Mouse (Mus musculus) gastrocnemius, postnatal 25 days (tissue): ENCODE measurements around the gene Gm3285. TPM values are rescaled to one million over a fixed set of nuclear protein-coding genes. Genes with fewer than 3 reads are reported as not detected.

Source experiments
- DNase-seq: peaks from one replicate; pipeline ENCODE4 v3.0.0; 2022
- total RNA-seq, 2 experiments: library from RNA; stranded (reverse); gene quantifications; 1 replicate in 1 of 2; 2 replicates in 1 of 2; pipeline ENCODE4 v1.2.3; 2021

Gm3285 gene
- total RNA-seq, 2 experiments from 2014 or later = not detected

DNA sequence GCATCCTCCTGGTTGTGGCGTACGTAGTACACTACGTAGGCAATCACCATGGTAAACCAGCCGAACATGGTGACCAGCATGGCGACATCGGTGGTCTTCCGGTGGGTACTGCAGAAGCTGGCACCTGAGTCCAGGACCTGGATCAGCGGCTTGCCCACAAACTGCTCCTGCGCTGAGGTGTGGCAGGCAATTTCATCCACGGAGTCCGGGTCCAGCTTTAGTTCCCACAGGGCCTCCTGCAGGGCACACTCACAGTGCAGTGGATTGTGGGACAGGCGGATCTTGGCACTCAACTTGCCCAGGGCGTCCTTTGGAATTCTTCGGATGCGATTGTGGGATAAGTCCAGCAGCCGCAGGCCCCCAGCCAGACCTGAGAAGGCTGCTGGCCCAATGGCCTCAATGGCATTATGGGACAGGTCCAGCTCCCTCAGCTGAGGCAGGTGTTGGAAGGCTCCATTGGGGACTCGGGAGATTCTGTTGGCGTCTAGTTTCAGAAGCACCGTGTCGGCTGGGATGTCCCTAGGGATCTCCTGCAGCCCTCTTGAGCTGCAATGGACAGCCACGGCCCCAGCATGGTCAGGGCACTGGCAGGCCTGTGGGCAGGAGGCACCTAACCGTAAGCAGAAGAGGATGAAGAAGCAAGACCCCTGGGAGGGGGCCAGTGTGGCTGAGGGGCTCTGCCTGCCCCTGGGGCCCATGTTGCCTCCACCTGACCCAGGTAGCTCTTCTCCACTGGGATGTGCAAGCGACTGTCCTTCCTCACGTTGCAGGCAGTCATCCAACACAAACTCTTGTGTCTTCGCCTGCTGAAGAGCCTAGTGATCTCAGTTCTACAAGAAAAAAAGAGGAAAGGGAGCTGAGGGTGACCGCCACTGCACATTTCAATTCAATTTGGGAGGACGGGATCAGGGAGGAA lies 39.4 kb downstream of the Gm3285 start:
- DNase-seq = no peak

- DNase-seq = no peak
Measured at GRCm38 (mm10) chr10:77901871-77902210, 40.1 kb downstream of the Gm3285 start.

- DNase-seq = peak; percentile 34
Measured at GRCm38 (mm10) chr10:77902211-77902893, 40.6 kb downstream of the Gm3285 start, which contains the start of gene Lrrc3. TSS of gene Lrrc3 (minus strand) at chr10:77902536.

DNA sequence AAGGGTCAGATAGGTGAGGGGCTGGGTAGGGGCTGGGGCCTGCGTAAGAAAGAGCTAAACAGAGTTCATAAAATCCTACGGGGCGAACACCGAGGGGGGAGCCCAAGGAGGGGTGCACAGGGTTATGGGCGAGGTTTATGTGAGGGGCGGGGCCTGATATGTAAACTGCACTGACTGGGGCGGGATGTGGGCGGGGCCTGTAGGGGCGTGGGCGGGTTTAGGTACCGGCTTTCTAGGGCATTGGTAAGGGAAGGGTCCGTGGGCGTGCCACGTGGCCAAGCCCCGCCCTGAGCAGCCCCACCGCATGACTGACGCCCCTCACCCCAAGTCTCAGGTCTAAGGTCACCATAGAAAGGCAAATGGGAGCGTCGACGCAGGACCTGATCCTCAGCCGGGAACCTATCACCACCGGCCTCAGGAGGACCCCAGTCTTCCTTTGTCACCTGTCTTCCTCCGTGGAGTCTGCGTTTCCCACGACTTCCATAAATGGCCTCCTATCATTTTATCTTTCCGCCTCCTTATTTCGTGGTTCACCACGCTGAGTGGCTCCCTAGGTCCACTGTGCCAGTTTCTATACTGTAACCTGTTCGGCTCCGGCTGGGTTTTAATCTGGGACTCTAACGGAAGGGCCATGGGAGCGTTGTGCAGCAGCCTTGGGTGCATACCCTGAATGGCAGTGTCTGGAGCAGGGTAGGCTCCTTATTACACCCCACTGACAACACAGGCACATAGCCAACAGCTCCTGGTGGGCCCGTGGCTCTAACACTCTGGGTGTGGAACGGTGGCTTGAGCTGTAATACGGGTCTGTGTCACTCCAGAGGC lies 41.3 kb downstream of the Gm3285 start:
- DNase-seq = no peak

Other genes with a start within 250 kb of the Gm3285 start
- 10 to 100 TPM; 81.7 to 84.9 TPM for gene Ube2g2, start 239.7 kb upstream of the Gm3285 start, total RNA-seq
- gene Tspear, start 175.4 kb upstream of the Gm3285 start, total RNA-seq = not detected
- not detected for gene Gm19402, start 171.2 kb upstream of the Gm3285 start, total RNA-seq
- not detected for gene Gm9508, start 164.7 kb upstream of the Gm3285 start, total RNA-seq
- gene Gm10272, start 155.3 kb upstream of the Gm3285 start, total RNA-seq = not detected
- gene Gm10024, start 150.5 kb upstream of the Gm3285 start, total RNA-seq = not detected
- gene Gm10142, start 146.2 kb upstream of the Gm3285 start, total RNA-seq = not detected
- not detected for gene Krtap12-1, start 141.4 kb upstream of the Gm3285 start, total RNA-seq
- gene Gm10100, start 135.5 kb upstream of the Gm3285 start, total RNA-seq = not detected
- gene Gm18596, start 119.3 kb upstream of the Gm3285 start, total RNA-seq = not detected
- not detected for gene Gm9736, start 110.6 kb upstream of the Gm3285 start, total RNA-seq
- not detected for gene Gm3233, start 102.3 kb upstream of the Gm3285 start, total RNA-seq
- gene Gm3238, start 90.7 kb upstream of the Gm3285 start, total RNA-seq = not detected
- not detected for gene Gm7138, start 85.0 kb upstream of the Gm3285 start, total RNA-seq
- not detected for gene Gm3250, start 79.4 kb upstream of the Gm3285 start, total RNA-seq
- not detected for gene Gm7137, start 73.8 kb upstream of the Gm3285 start, total RNA-seq
- gene Gm9639, start 66.9 kb upstream of the Gm3285 start, total RNA-seq = not detected
- not detected for gene Gm19668, start 62.8 kb upstream of the Gm3285 start, total RNA-seq
- not detected for gene Gm9507, start 50.1 kb upstream of the Gm3285 start, total RNA-seq
- not detected for gene Gm2696, start 47.3 kb upstream of the Gm3285 start, total RNA-seq
- gene Krtap10-4, start 34.9 kb upstream of the Gm3285 start, total RNA-seq = not detected
- gene Krtap10-10, start 26.0 kb upstream of the Gm3285 start, total RNA-seq = not detected
- not detected for gene Gm36176, start 15.2 kb upstream of the Gm3285 start, total RNA-seq
- gene Gm10318, start 9.1 kb upstream of the Gm3285 start, total RNA-seq = not detected
- under 1 TPM; 0.18 to 0.32 TPM for gene Lrrc3, start 40.6 kb downstream of the Gm3285 start, total RNA-seq
- under 1 TPM; 0.26 to 0.83 TPM for gene Trpm2, start 108.6 kb downstream of the Gm3285 start, total RNA-seq
- 1 to 10 TPM; 4.0 to 4.7 TPM for gene 1810043G02Rik, start 116.5 kb downstream of the Gm3285 start, total RNA-seq
- 1 to 10 TPM; 5.2 to 7.7 TPM for gene Pfkl, start 148.1 kb downstream of the Gm3285 start, total RNA-seq
- not detected for gene Dnmt3l, start 180.0 kb downstream of the Gm3285 start, total RNA-seq
- gene Aire, start 181.6 kb downstream of the Gm3285 start, total RNA-seq = not detected
- 1 to 10 TPM; 1.3 to 1.7 TPM for gene Icosl, start 207.3 kb downstream of the Gm3285 start, total RNA-seq